Mouse (Mus musculus) brain, embryonic 14.5 days (tissue): Measurements from ENCODE around the gene Kcnj10. TPM values are rescaled to one million over a fixed set of nuclear protein-coding genes. Genes with fewer than 3 reads are reported as not detected.
A peak's percentile ranks its signal among the peaks of the same experiment; 100 is the strongest.

Experiments
- DNase-seq: peaks from one replicate; pipeline ENCODE4 v3.0.0-alpha.2; 2011; ENCODE audit warnings: low read depth
- CTCF ChIP-seq: fragments of 200-500 bp; IDR thresholded peaks from 2 replicates; pipeline ENCODE4 v1.5.1; 2012; ENCODE audit warnings: inconsistent platforms, mild to moderate bottlenecking, moderate library complexity, borderline replicate concordance; ENCODE audit not compliant: insufficient read depth, insufficient read length; ENCODE audit errors: extremely low read depth
- POLR2A ChIP-seq: fragments of 200-500 bp; IDR thresholded peaks from 2 replicates; pipeline ENCODE4 v1.6.1; 2012; ENCODE audit warnings: mild to moderate bottlenecking, inconsistent platforms, borderline replicate concordance; ENCODE audit not compliant: poor library complexity, insufficient read depth, insufficient read length, severe bottlenecking; ENCODE audit errors: extremely low read depth
- polyA plus RNA-seq: library from polyadenylated mRNA; depleted of rRNA; stranded (reverse); fragments of >200 nt; gene quantifications from 2 replicates; pipeline ENCODE4 v1.2.3, GENCODE M21; 2012

The Kcnj10 gene
- polyA plus RNA-seq, 1 experiment = 5.9 TPM

DNA sequence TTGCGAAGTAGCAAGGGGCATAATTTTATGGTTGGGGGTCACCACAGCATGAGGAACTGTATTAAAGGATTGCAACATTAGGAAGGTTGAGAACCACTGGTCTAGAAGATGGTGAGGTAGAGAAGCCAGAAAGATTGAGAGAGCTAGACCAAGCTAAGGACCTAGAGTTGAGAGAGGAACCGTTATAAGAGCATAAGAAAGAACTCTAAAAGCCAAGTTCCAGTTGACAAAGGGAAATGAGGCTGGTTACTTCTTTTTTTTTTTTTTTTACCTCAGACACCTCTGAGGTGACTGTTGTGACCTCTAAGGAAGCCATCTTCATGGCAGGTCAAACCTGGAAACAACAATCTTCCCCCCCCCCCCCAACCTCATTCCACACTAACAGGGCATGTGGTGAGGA is 35.9 kb upstream of the Kcnj10 start:
- DNase-seq = no peak
- no peak for TF ChIP-seq CTCF
- TF ChIP-seq POLR2A = no peak

DNA sequence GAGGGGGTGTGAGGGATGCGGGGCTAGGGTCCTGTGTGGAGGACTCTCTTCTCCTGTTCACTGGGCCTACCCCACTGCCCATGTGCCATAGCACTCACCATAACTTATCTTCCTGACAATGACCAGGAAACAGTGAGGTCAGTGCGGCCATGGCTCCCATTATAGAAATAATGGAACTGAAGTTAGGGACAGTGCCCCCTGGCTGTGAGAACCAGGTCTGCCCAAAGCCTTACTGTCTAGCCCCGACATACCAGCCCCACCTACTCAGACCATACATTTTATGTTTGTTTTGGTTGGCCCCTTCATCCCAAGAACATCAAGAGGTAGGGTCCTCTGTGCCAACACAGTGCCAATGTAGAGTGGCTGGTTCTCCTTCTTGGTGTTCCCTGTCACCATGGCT is 35.4 kb upstream of the Kcnj10 start:
- no peak for DNase-seq
- TF ChIP-seq CTCF (no peak; the same call in 1 of the 2 replicates), POLR2A (no peak)

- no peak for TF ChIP-seq CTCF
- TF ChIP-seq POLR2A = no peak
- DNase-seq = no peak
Measured at GRCm38 (mm10) chr1:172306196-172306595, 34.8 kb upstream of the Kcnj10 start.

DNA sequence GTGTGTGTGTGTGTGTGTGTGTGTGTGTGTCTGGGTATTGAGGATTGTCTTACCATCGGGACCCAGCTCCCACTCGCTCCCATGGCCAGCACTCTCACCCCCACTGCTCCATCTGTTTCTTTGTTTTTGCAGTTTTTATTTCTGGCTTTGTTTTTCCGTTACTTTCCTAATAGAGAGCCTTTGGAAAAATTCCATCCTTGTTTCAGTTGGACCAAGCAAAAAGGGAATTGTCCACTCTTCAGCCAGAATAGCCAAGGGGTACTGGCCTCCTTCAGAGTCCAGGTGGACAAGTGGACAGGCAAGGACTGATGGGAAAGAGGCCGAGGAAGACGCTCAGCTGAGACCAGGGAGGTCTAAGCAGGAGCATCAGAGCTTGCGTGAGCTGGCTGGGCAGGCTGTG is 34.1 kb upstream of the Kcnj10 start:
- no peak for DNase-seq
- TF ChIP-seq POLR2A = no peak
- TF ChIP-seq CTCF = no peak

- DNase-seq = peak; percentile 69
- TF ChIP-seq POLR2A = no peak
- TF ChIP-seq CTCF = no peak
Measured at GRCm38 (mm10) chr1:172307936-172308335, 33.1 kb upstream of the Kcnj10 start.

DNA sequence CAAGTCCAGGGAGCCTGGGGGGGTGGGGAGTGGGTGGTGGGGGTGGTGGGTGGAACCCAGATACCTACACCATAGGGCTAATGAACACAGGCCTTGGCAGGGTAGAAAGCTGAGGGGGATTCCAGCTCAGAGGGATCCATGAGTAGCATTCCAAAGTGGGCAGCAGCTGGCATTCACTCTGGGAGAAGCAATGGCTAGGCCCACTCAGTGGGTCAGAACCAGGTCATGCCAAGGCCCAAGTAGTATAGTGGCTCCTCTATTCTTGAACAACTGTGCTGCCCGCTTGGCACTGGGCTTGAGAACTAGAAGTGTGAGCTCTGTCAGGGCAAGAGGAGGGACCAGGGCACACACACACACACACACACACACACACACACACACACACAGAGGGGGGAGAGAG is 32.6 kb upstream of the Kcnj10 start:
- TF ChIP-seq POLR2A (no peak), CTCF (no peak)
- no peak for DNase-seq

- DNase-seq = peak; percentile 97
- TF ChIP-seq POLR2A (no peak), CTCF (peak; percentile 96)
Measured at GRCm38 (mm10) chr1:172309699-172310398, 31.2 kb upstream of the Kcnj10 start.

DNA sequence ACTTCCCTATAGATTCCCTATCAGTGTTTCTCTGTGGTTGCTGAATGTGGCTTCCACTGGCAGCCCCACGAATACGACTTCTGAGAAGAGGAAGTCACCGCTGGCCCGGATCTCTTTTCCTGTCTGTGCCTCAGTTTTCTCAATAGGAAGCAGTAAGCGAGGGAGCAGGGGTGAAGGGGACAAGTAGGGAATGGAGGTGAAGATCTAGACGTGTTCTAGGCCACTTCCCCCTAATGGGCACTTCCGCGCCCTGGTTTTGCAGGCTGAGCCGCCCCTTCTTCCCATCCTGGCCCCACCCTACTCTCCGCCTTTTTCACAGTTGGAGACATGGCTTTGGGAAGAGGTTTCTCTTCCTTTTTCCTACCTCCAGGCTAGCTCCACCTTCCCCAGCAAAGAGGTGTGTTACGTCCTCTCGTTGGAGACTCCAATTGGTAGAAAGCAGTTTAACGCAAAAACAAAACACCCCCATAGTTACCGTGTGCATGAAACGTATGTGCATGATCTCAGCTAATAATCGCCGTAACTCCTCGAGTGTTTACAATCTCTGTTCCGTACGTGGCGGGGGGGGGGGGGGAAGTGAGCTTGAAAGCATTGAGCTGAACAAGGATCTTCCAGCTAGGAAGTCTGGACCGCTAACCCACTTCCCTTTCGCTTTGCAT is 29.6 kb upstream of the Kcnj10 start:
- no peak for TF ChIP-seq POLR2A
- 0 out of 2 replicates have a peak, but pooled peaks have one; percentile 3 for TF ChIP-seq CTCF
- peak; percentile 78 for DNase-seq

DNA sequence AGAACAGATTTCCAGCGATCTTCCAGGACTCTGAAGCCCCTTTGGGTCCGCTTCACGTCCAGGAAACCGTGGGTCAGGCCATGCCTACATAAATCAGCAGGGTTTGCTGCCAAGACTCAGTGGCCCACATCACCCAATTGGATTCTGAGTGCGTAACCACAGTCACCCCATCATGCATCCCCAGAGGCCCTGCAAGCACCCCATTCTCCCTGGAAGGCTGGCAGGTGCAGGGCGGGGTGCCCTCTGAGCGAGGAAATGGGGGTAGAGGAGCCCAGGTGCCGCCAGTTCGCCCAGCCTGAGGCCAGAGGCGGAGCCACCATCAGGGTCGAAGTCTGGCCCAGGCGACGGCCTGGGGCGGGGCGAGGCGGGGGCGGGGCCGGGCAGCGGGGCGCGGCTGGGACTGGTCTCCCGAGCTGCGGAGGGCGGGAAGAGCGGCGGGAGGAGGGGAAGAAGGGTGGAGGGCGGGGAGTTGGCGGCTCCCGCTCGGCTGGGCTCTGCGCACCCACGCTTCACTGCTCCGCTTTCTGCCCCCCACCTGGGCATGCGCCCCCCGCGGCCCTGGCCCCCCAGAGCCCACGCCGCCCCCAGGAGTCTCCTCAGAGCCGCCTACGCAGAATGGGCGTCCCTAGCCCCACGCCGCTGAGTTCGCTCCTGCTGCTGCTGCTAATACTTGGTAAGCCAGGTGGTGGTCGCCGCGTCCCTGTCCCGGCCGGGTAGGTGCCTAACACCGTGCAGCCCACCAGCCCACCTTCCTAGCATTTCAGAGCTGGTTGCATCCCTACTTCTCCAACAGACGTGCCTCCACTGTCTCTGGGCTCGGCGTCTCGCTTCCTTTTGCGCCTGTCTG is 28.9 kb upstream of the Kcnj10 start:
- DNase-seq = peak; percentile 94
- TF ChIP-seq CTCF (no peak), POLR2A (peak; percentile 53; the same call in 1 of the 2 replicates)

DNA sequence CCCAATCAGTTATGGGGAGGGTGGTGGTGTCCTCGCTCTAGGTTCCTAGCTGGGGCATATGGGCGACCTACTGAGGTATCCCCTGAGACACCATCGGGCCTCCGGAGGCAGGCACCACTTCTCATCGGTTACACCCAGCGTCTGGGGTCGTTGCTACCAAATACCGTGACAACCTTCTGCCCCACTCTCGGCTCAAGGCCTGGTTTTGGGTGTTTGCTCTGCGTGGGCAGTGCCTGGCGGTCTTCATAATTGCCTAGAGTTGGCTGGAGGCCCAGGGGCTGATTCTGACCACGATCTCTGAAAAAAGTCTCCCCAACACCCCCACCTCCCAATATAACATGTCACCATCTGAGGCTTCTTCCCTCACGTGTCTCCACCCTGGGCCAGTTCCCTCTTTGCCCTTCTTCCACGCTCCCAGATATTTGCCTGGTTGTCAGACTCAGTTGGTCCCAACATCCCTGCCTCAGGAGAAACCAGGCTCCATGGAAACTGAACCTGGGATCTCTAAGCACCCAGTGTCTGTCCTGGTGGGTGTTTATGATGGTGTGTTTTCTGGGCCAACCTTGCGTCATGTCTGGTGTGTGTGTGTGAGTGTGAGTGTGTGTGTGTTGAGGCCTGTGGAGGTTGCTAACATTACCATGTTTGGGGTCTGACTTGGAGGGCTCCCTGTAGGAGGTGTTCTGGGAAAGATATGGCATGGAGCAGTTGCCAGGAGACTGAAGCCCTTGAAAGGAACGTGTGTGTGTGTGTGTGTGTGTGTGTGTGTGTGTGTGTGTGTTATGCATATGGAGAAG is 28.0 kb upstream of the Kcnj10 start:
- no peak for DNase-seq
- no peak for TF ChIP-seq POLR2A
- TF ChIP-seq CTCF = no peak
